Mouse (Mus musculus): ENCODE data around the gene Akap2. TPM values are rescaled to one million over a fixed set of nuclear protein-coding genes. Genes with fewer than 3 reads are reported as not detected.

Gene Akap2
- total and polyA plus RNA-seq, 2 experiments from 2014 or later: 11.5 to 37.7 TPM

- no peak overlapping the region for H3K4me2 ChIP-seq (ENCODE audit: low read depth, low read length)
- peaks cover 11% of the 10 kb centered on the region; the same call in 1 of the 2 replicates for H3K4me1 ChIP-seq (ENCODE audit: insufficient read depth, low read length)
- TF ChIP-seq CTCF (IDR thresholded peaks at IDR 0.05; ENCODE audit: low read depth): no peak
- H3K27me3 ChIP-seq (ENCODE audit: insufficient read depth, low read length): no peaks in the 10 kb centered on the region
- no peak overlapping the region for H3K27ac ChIP-seq
- no peaks in the 10 kb centered on the region for H3K9me3 ChIP-seq (ENCODE audit: low read length)
- H3K36me3 ChIP-seq (ENCODE audit: insufficient read depth, low read length): no peaks in the 10 kb centered on the region
- ATAC-seq (no peak), DNase-seq (ENCODE audit: low spot score) (no peak)
- H3K4me3 ChIP-seq (ENCODE audit: low read length): no peak overlapping the region
- H3K9ac ChIP-seq (replicated peaks; ENCODE audit: low read length): no peak overlapping the region
- WGBS: 85% methylated on average over 7 of the region's 7 CpGs
Measured at GRCm38 (mm10) chr4:57826272-57826671, 108.8 kb downstream of the Akap2 start.

DNA sequence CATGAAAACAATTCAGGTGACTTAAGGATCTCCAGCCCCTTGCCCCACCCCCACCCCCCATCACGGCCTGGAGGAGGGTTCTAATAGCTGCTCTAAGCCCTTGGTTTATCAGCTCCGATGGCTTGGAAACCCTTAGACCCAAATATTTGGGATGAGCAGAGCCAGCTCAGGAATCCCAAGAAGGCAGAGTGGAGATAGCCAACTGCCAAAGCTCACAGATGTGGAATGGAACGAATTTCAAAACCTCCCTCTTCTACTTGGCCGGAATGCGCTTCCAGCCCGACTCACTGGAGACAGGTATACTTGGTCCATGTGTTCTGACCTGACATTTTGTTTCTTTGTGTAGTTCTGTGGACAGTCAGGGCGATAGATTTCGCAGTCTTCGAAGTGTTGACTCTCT, 111.7 kb downstream of the Akap2 start:
- no peak overlapping the region for H3K9ac ChIP-seq (replicated peaks; ENCODE audit: low read length)
- H3K27ac ChIP-seq: no peak overlapping the region
- no peaks in the 10 kb centered on the region for H3K27me3 ChIP-seq (ENCODE audit: insufficient read depth, low read length)
- H3K36me3 ChIP-seq (ENCODE audit: insufficient read depth, low read length): no peaks in the 10 kb centered on the region
- no peak for TF ChIP-seq CTCF (IDR thresholded peaks at IDR 0.05; ENCODE audit: low read depth)
- ATAC-seq (no peak), DNase-seq (ENCODE audit: low spot score) (no peak)
- WGBS: 79% methylated on average over 9 of the region's 9 CpGs
- 0 out of 2 replicates have a peak, but pooled peaks cover 5% of the 10 kb centered on the region for H3K4me1 ChIP-seq (ENCODE audit: insufficient read depth, low read length)
- no peak overlapping the region for H3K4me3 ChIP-seq (ENCODE audit: low read length)
- H3K9me3 ChIP-seq (ENCODE audit: low read length): no peaks in the 10 kb centered on the region
- no peak overlapping the region for H3K4me2 ChIP-seq (ENCODE audit: low read depth, low read length)

GRCm38 (mm10) chr4:57829740-57830139, 112.3 kb downstream of the Akap2 start:
- no peaks in the 10 kb centered on the region for H3K9me3 ChIP-seq (ENCODE audit: low read length)
- no peak for ATAC-seq
- no peaks in the 10 kb centered on the region for H3K27me3 ChIP-seq (ENCODE audit: insufficient read depth, low read length)
- DNase-seq (ENCODE audit: low spot score): no peak
- no peak for TF ChIP-seq CTCF (IDR thresholded peaks at IDR 0.05; ENCODE audit: low read depth)
- no peak overlapping the region for H3K27ac ChIP-seq
- 0 out of 2 replicates have a peak, but pooled peaks cover 2% of the 10 kb centered on the region for H3K4me1 ChIP-seq (ENCODE audit: insufficient read depth, low read length)
- WGBS: 66% methylated on average over 3 of the region's 3 CpGs
- H3K36me3 ChIP-seq (ENCODE audit: insufficient read depth, low read length): no peaks in the 10 kb centered on the region
- no peak overlapping the region for H3K4me2 ChIP-seq (ENCODE audit: low read depth, low read length)
- no peak overlapping the region for H3K9ac ChIP-seq (replicated peaks; ENCODE audit: low read length)
- no peak overlapping the region for H3K4me3 ChIP-seq (ENCODE audit: low read length)

- TF ChIP-seq CTCF (IDR thresholded peaks at IDR 0.05; ENCODE audit: low read depth): no peak
- Histone ChIP-seq H3K4me3 (ENCODE audit: low read length) (no peak overlapping the region), H3K4me1 (ENCODE audit: insufficient read depth, low read length) (no peaks in the 10 kb centered on the region), H3K4me2 (ENCODE audit: low read depth, low read length) (no peak overlapping the region), H3K9ac (replicated peaks; ENCODE audit: low read length) (no peak overlapping the region), H3K27me3 (ENCODE audit: insufficient read depth, low read length) (no peaks in the 10 kb centered on the region), H3K36me3 (ENCODE audit: insufficient read depth, low read length) (no peaks in the 10 kb centered on the region), H3K27ac (no peak overlapping the region), H3K9me3 (ENCODE audit: low read length) (no peaks in the 10 kb centered on the region)
- no peak for ATAC-seq
- 66% methylated on average over 7 of the region's 7 CpGs for WGBS
- no peak for DNase-seq (ENCODE audit: low spot score)
Measured at GRCm38 (mm10) chr4:57832318-57832717, 114.9 kb downstream of the Akap2 start.

- H3K36me3 ChIP-seq (ENCODE audit: insufficient read depth, low read length): no peaks in the 10 kb centered on the region
- ATAC-seq (no peak), DNase-seq (ENCODE audit: low spot score) (no peak)
- no peaks in the 10 kb centered on the region for H3K4me1 ChIP-seq (ENCODE audit: insufficient read depth, low read length)
- no peak overlapping the region for H3K4me3 ChIP-seq (ENCODE audit: low read length)
- no peak overlapping the region for H3K4me2 ChIP-seq (ENCODE audit: low read depth, low read length)
- H3K9me3 ChIP-seq (ENCODE audit: low read length): no peaks in the 10 kb centered on the region
- no peak overlapping the region for H3K9ac ChIP-seq (replicated peaks; ENCODE audit: low read length)
- H3K27ac ChIP-seq: no peak overlapping the region
- H3K27me3 ChIP-seq (ENCODE audit: insufficient read depth, low read length): no peaks in the 10 kb centered on the region
- 72% methylated on average over 4 of the region's 4 CpGs for WGBS
- TF ChIP-seq CTCF (IDR thresholded peaks at IDR 0.05; ENCODE audit: low read depth): no peak
Measured at GRCm38 (mm10) chr4:57833060-57833459, 115.6 kb downstream of the Akap2 start.

DNA sequence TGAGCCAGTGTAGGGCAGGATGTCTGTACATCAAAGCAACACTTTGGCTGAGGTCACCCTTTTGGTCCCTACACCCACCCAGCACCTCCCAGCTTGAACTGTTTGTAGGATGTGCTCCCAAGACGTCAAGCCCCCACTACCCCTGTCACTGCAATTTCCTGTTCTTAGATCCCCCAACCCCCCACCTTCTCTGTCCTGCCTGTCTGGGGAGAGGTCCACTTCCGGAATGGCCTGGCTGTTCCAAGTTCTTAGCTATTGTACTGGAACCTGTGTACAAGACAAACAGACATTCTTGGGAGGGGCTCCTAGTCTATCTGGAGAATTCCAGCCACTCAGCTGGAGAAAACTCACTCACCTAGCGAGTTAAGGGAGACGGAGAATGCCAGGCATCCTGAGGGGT, 116.7 kb downstream of the Akap2 start:
- H3K27ac ChIP-seq: no peak overlapping the region
- H3K9me3 ChIP-seq (ENCODE audit: low read length): no peaks in the 10 kb centered on the region
- no peak for TF ChIP-seq CTCF (IDR thresholded peaks at IDR 0.05; ENCODE audit: low read depth)
- DNase-seq (ENCODE audit: low spot score): no peak
- no peaks in the 10 kb centered on the region for H3K4me1 ChIP-seq (ENCODE audit: insufficient read depth, low read length)
- H3K4me2 ChIP-seq (ENCODE audit: low read depth, low read length): no peak overlapping the region
- 76% methylated on average over 4 of the region's 4 CpGs for WGBS
- ATAC-seq: no peak; the same call in 1 of the 2 replicates
- no peaks in the 10 kb centered on the region for H3K36me3 ChIP-seq (ENCODE audit: insufficient read depth, low read length)
- H3K9ac ChIP-seq (replicated peaks; ENCODE audit: low read length): no peak overlapping the region
- no peak overlapping the region for H3K4me3 ChIP-seq (ENCODE audit: low read length)
- H3K27me3 ChIP-seq (ENCODE audit: insufficient read depth, low read length): no peaks in the 10 kb centered on the region

DNA sequence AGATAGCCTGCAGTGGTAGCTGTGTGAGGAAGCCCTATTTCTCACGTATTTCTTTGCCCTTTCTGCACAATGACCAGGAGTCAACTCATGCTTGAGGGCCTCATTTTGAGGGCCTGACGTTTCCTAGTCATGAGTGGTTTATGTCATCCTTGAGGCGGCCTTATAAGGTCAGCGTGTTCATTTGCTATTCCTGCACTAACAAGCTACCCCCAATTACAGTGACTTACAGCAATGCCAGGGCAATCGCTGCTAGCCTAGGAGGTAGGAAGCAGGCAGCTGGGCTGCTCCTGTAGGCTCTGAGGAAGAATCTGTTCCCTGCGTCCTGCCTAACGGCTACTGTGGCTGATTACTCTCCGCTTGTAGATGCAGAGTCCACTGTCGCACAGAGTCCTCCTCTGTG, 119.6 kb downstream of the Akap2 start:
- WGBS: 69% methylated on average over 9 of the region's 9 CpGs
- no peaks in the 10 kb centered on the region for H3K4me1 ChIP-seq (ENCODE audit: insufficient read depth, low read length)
- no peak overlapping the region for H3K4me3 ChIP-seq (ENCODE audit: low read length)
- no peak overlapping the region for H3K4me2 ChIP-seq (ENCODE audit: low read depth, low read length)
- no peak for TF ChIP-seq CTCF (IDR thresholded peaks at IDR 0.05; ENCODE audit: low read depth)
- H3K27ac ChIP-seq: no peak overlapping the region
- no peaks in the 10 kb centered on the region for H3K9me3 ChIP-seq (ENCODE audit: low read length)
- no peaks in the 10 kb centered on the region for H3K36me3 ChIP-seq (ENCODE audit: insufficient read depth, low read length)
- DNase-seq (ENCODE audit: low spot score): no peak
- ATAC-seq: no peak
- H3K9ac ChIP-seq (replicated peaks; ENCODE audit: low read length): no peak overlapping the region
- no peaks in the 10 kb centered on the region for H3K27me3 ChIP-seq (ENCODE audit: insufficient read depth, low read length)

Measured in hindbrain, postnatal 0 days (tissue).